Mouse (Mus musculus) heart, adult 9 months (tissue): Measurements from ENCODE around the gene B4galt5.

ENCODE experiments used
- DNase-seq, 2 experiments: peaks; one replicate each; pipeline ENCODE4 v3.0.0; 2022; ENCODE audit warnings: low spot score in 2 of 2

Gene B4galt5

GRCm38 (mm10) chr2:167278751-167279526 lies 70.0 kb downstream of the B4galt5 start:
- DNase-seq = peak in 1 of 2 experiments; percentile 57

DNA sequence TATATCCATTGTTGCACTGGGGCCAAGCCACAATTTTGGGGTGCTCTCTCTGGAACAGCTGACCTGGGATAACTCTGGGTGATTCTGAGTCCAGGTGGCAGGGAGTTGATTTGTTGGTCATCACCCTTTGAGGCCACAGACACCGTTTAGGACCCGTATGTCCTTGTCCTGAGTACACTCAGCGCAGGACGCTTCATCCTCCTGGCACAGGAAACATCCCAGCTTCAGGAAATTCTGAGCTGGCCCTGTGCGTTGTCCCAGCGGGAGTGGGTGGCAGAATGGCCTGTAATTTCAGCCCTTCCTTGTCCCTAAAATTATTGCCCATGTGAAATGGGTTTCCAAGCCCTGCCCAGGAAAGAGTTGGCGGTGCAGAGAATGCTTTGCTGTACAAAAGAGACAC lies 71.0 kb downstream of the B4galt5 start:
- no peak for DNase-seq

- DNase-seq = no peak
These were observed 72.0 kb downstream of the B4galt5 start for GRCm38 (mm10) chr2:167277026-167277425.

GRCm38 (mm10) chr2:167275856-167276255 lies 73.1 kb downstream of the B4galt5 start:
- no peak for DNase-seq

GRCm38 (mm10) chr2:167274713-167275465 lies 74.1 kb downstream of the B4galt5 start:
- no peak for DNase-seq

DNA sequence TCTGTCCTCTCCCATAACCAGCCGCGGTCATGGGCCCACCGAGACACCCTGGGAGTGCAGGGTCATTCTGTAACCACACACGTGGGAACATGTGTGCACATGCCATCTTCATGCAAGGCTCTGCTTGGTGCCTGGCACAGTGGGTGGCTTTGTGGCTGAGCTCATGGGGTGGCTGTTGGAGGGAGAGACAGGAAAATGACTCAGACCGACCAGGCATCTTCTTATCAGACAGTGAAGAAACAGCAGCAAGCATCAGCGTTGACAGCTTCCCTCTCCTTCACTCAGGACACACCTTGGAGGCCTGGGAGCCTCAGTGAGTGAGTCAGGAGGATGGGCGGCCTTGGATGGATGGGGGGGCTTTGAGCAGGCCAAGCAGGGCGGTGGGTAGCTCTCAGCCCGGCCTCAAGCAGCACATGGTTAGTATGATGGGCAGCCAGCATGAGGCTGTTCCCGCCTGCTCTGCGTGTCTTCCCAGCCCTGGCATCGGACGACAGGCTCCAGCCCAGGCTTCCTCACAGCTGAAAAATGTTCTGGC lies 75.7 kb downstream of the B4galt5 start:
- DNase-seq = peak in 1 of 2 experiments; percentile 17

DNA sequence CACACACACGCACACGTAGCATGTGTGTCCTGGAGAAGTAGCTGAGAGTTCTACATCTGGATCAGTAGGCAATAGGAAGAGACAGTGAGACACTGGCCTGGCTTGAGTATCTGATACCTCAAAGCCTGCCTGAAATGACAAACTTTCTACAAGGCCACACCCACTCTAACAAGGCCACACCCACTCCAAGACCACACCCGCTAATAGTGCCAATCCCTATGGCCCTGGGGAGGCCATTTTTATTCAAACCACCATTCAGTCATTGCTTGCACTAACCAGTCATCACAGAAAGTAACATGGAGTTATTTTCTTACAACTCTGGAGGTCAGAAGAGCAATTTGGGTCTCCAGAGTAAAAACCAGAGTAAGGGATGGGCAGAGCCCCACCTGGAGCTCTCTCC lies 76.3 kb downstream of the B4galt5 start:
- DNase-seq = peak in 1 of 2 experiments; percentile 0

- peak; percentile 76 to 81 for DNase-seq
These were observed 77.9 kb downstream of the B4galt5 start for GRCm38 (mm10) chr2:167271121-167271521.

DNA sequence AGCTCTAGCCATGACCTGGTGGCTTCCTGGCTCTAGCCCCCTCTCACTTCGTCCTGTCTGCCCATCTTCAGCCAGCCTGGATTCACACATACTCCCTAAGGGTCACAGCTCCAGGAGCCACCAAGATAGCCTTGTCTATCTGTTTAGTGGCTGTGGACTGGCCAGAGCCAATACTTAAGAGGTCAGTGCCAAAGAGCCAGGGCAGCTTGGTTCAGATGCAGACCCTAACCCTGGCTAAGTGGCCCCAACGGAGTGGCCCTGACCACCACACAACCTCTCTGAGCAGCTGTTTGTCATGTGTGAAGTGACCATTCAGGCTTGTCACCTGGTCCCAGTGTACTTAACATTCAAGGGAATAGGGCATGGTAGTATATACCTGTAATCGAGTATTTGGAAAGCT lies 78.5 kb downstream of the B4galt5 start:
- no peak for DNase-seq

GRCm38 (mm10) chr2:167268721-167269120 lies 80.3 kb downstream of the B4galt5 start:
- DNase-seq = no peak

- DNase-seq = no peak
These were observed 80.6 kb downstream of the B4galt5 start for GRCm38 (mm10) chr2:167268411-167268690.

DNA sequence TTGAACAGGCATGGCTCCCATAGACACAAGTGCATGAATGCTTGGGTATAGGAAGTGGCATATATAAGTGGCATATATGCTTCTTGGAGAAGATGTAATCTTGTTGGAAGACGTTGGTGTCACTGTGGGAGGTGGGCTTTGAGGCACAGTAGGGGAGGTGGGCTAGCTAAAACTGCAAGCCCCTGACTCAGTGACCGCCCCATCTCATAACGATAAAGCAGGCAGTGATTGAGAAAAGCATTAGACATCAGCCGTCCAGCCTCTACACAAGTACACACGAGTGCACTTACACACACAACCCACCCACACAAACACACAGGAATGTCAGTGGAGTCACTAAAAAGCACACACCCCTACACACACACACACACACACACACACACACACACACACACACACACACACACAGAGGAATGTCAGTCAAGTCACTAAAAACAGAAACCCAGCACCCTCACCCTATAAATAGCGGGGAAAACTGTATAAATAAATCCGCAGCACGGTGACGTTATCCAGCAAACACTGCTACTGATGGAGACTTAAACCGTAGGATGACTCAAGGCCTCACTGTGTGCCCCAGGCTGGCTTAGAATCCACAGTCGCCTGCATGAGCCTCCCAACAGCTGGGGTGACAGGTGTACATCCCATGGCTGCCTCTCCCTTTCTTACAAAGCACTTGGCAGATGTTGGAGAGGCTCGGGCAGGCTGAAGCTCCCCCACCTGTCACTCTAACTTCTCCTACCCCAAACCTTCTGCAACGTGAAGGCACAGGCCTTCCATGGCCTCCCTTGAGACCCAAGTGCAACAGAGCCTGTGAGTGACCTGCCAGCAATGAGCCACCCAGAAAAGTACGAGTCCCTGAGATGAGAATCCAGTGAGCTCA lies 81.2 kb downstream of the B4galt5 start:
- peak in 1 of 2 experiments; percentile 13 for DNase-seq

GRCm38 (mm10) chr2:167266231-167266630 lies 82.8 kb downstream of the B4galt5 start:
- no peak for DNase-seq

DNA sequence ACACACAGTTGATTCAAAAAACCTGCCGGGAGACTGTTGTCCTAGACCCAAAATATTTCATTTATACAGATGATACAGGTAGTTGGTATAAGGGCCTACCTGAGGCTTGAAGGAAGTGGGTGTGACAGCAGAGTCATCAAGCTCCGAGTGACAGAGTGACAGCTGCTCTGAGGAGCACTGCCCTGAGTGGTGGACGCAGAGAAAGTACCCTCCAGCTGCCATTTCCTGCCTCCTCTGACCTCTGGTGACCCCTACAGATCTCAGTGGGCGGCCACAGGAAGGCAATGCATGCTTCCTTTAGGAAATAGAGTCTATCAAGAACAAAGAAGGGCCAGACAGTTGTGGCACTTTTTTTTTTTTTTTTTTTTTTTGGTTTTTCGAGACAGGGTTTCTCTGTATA lies 83.2 kb downstream of the B4galt5 start:
- DNase-seq = no peak

- DNase-seq = no peak
These were observed 84.0 kb downstream of the B4galt5 start for GRCm38 (mm10) chr2:167265021-167265420.

GRCm38 (mm10) chr2:167263931-167264330 lies 85.1 kb downstream of the B4galt5 start:
- no peak for DNase-seq

DNA sequence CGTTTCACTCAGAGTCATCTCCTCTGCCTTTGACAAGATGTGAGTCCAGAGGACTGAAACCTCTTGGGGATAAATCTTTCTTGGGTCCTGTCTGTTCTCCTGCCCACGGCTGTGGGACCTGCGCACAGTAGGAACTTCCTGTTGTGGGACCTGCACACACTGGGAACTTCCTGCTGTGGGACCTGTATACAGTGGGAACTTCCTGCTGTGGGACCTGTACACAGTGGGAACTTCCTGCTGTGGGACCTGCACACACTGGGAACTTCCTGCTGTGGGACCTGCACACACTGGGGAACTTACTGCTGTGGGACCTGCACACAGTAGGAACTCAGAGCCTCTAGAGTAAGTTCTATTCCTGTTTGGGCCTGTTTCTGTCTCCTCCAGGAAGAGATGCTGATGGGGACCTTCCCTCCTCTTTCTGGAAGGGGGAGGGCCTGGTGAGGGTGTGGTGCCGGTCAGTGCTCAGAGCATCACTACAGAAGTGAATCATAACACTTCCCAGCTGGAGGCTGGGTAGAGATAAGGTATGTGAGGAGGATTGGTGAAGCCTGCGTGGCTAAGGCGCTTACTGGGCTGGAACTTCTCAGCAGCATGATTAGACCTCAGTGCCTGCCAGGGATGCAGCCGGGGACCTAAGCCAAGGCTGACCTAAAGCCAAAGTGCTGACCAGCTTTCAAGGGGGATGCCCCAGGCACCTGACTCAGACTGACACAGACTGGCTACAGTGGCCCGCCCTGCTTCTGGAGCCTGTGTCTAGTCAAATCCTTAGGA lies 85.8 kb downstream of the B4galt5 start:
- DNase-seq = peak; percentile 69 to 80

GRCm38 (mm10) chr2:167262433-167262832 lies 86.5 kb downstream of the B4galt5 start:
- no peak for DNase-seq

DNA sequence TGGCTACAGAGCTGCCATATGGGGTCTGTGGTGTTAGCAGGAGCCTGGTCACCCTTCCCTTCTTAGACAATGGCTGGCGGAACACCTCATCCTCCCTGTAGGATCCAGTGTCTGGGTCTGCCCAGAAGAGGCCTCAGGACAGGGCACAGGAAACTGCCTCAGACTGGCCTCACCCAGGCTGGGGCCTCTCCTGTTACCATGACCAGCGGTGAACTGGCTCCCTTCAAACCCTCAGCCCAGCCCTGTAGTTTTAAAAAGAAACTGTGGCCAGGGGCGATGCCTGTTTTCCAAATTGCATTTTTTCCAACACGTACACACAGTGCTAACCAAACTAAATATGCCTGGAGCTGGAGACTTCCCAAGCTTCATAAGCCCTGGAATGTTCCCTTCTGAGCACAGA lies 87.9 kb downstream of the B4galt5 start:
- no peak for DNase-seq

- DNase-seq = no peak
These were observed 91.2 kb downstream of the B4galt5 start for GRCm38 (mm10) chr2:167257790-167258189.

DNA sequence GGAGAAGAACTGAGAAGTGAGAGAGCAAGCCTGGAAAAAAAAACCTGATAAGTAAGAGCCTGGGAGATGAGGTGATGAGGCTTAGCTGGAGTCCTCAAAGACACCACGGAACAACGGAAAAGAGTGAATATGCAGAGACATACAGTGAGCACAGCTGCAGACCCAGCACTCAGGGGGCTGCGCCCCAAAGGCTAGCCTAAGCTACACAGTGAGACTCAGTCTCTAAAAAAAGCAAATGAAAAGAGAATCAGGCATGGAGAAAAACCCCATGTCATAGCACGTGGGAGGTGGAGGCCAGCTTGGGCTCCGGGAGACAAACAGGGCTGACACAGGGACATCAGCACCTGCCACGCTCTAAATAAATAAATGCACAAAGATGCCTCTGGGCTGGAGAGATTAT lies 94.2 kb downstream of the B4galt5 start:
- no peak for DNase-seq
